ENCODE assay signal across 25 mouse cellular contexts in genomic region chr10:71145801-71146200, GRCm38 (mm10). TPM values are rescaled to one million over a fixed set of nuclear protein-coding genes. Genes with fewer than 3 reads are reported as not detected.
A peak's percentile ranks its signal among the peaks of the same experiment; 100 is the strongest.
DNase-seq lines count a peak whose midpoint lies in the region.
"Had no signal": no experiment of that assay in that cellular context is flagged by ENCODE, and none has a peak within 500 bp of the region (broad histone marks: within the 10 kb centered on the region; RNA-seq: fewer than 3 reads in every experiment).

No protein-coding gene starts in this region.

- no peaks in the 10 kb centered on the region for H3K27me3 ChIP-seq in forebrain, embryonic 10.5 days (ENCODE audit: poor library complexity, severe bottlenecking)
- H3K27me3 ChIP-seq: CH12.LX; forebrain, embryonic 13.5 days; heart, embryonic 15.5 days; midbrain, embryonic 12.5 days; neural tube, embryonic 12.5 days had no signal

- no peaks in the 10 kb centered on the region for H3K9me3 ChIP-seq in forebrain, embryonic 10.5 days
- H3K9me3 ChIP-seq: heart, embryonic 15.5 days had no signal

- no peaks in the 10 kb centered on the region for H3K36me3 ChIP-seq in forebrain, embryonic 10.5 days (replicated peaks)
- H3K36me3 ChIP-seq: embryonic facial prominence, embryonic 10.5 days; heart, embryonic 15.5 days; hindbrain, embryonic 10.5 days; midbrain, embryonic 12.5 days; neural tube, embryonic 12.5 days had no signal

- peak; percentile 35 for DNase-seq in gastrocnemius, adult 18-20 months (ENCODE audit: low spot score)
- no peak for DNase-seq in gastrocnemius, postnatal 25 days
- peak; percentile 32 to 42 for DNase-seq in kidney, postnatal 36 days
- no peak for DNase-seq in kidney, postnatal 10 days
- DNase-seq in testis, postnatal 10 days (ENCODE audit: low spot score), result peak; percentile 31
- no peak for DNase-seq in testis, postnatal 14 days (ENCODE audit: low spot score)
- DNase-seq in forebrain, embryonic 10.5 days (ENCODE audit: extremely low spot score, low spot score), result no peak
- DNase-seq: adrenal gland, postnatal 36 days; cerebellum, adult 2 months; kidney, adult 11 months; kidney, postnatal 14 days; left cerebral cortex, postnatal 4 days; right cerebral cortex, postnatal 4 days had no signal

- no peak overlapping the region for H3K4me3 ChIP-seq in forebrain, embryonic 10.5 days
- H3K4me3 ChIP-seq: embryonic facial prominence, embryonic 10.5 days; forebrain, embryonic 13.5 days; heart, embryonic 15.5 days; hindbrain, embryonic 10.5 days; left cerebral cortex, adult 2 months; midbrain, embryonic 12.5 days; neural tube, embryonic 12.5 days had no signal

- peaks cover 8% of the 10 kb centered on the region for H3K4me1 ChIP-seq in forebrain, embryonic 10.5 days
- H3K4me1 ChIP-seq: forebrain, embryonic 13.5 days; midbrain, embryonic 12.5 days; neural tube, embryonic 12.5 days had no signal

- 78% methylated on average over 11 of the region's 11 CpGs for WGBS in forebrain, embryonic 10.5 days

- H3K27ac ChIP-seq in forebrain, embryonic 10.5 days, result no peak overlapping the region
- H3K27ac ChIP-seq: embryonic facial prominence, embryonic 10.5 days; forebrain, embryonic 13.5 days; heart, embryonic 15.5 days; hindbrain, embryonic 10.5 days; left cerebral cortex, adult 2 months; liver, embryonic 14.5 days; midbrain, embryonic 12.5 days; neural tube, embryonic 12.5 days had no signal

RNA-seq across cellular contexts. Expression of gene Bicc1, which starts 13.7 kb away (rescaled TPM):
- total RNA-seq in gastrocnemius, adult 18-20 months (2021), result 1 to 10 TPM; 7.2 to 8.2 TPM
- total RNA-seq in gastrocnemius, postnatal 25 days (2021), result 1 to 10 TPM; 9.4 TPM
- polyA plus RNA-seq in forebrain, embryonic 10.5 days (2016; fragmentation: Nextera tagmentation; extraction: Ambion mirVana), result 2.7 and 3.1 TPM in 2 replicates
- total RNA-seq: CH12.LX; megakaryocyte progenitor cell, adult 5-6 weeks; MEL; monocyte, adult 5-6 weeks had no signal

Comparison
In these comparisons a context has a peak if more than half of its experiments do, and no peak if none do; other contexts are left out.
1. DNase-seq: peak in gastrocnemius, adult 18-20 months (single experiment), kidney, postnatal 36 days (2 of 2) and testis, postnatal 10 days (single experiment); none in gastrocnemius, postnatal 25 days (single experiment), kidney, postnatal 10 days (single experiment), testis, postnatal 14 days (single experiment) and forebrain, embryonic 10.5 days (single experiment).